Mouse (Mus musculus): ENCODE results near the gene Gm20662. TPM values are rescaled to one million over a fixed set of nuclear protein-coding genes. Genes with fewer than 3 reads are reported as not detected.

The Gm20662 gene
- total RNA-seq, 2 experiments from 2014 or later: 1.1 TPM; not detected in 1

DNA sequence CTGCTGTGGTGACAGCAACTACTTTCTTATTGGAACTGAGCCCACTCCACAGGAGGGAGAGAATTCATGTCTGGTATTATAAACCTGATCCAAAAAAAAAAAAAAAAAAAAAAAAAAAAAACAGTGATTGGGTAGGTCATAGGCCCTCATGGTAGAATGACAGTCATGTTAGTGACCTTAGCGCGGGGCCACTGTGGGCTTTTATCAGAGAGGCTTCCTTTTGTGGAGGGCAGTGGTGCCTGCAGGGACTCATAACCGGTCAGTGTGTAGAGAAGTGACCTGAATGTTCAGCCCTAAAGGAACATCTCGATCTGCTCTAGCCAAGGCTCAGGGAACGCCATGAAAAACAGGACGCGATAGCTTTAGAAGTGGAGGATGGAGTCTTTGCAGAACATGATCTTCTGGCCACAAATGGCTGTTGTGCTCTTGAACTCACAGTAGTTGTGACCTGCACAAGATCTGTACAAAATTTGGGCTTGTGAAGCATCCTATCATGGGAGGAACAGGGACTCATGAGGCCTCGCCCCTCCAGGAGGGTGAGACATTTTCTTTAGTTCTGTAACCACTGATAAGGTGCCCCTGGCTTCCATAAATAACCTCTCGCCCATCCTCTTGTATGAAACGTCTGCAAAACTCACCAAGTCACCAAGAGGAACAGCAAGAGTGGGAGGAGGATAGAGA lies 21.5 kb upstream of the Gm20662 start:
- no peak for DNase-seq (ENCODE audit: low spot score in 2 of 2)

DNA sequence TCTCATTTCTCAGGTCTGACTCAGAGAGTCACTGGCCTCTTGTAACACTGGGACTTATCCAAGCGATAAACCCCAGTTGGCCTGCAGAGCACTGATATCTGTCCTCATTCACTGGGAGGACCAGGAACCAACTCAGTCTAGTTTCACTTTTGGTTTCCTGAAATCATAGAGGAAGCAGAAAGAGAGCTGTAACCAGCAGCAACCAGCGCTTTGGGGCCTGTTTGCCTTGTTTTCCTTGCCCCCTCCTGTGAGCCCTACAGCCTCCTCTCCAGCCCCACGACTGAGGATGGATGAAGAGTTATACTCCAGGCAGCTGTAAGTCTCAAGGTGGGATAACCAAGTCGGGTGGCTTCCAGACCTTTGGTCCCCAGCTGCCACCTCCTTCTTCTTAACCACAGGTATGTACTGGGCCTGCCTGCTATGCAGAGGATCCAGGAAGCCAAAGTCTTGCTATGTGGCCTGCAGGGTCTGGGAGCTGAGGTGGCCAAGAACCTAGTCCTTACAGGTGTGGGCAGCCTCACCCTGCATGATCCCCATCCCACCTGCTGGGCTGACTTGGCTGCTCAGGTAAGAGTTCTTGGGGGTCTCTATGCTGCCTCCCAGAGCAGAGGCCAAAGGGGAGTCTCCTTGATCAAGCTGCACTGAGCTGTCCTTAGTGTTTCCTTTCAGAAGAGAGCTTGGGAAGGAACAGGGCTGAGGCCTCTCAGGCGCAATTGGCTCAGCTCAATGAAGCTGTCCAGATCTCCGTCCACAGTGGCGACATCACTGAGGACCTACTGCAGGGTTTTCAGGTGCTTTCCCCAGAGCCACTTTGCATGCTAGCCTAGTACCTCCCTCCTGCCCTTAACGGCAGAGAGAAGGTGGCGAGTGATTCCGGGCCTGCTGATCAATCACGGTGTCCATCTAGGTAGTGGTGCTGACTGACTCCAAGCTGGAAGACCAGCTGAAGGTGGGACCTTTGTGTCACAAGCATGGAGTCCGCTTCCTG lies 20.5 kb upstream of the Gm20662 start, which contains the start of gene Uba7:
Uba7 (plus strand) TSS at position 107 of the 988 bp plus-strand sequence.
- no peak for DNase-seq (ENCODE audit: low spot score in 2 of 2)

DNA sequence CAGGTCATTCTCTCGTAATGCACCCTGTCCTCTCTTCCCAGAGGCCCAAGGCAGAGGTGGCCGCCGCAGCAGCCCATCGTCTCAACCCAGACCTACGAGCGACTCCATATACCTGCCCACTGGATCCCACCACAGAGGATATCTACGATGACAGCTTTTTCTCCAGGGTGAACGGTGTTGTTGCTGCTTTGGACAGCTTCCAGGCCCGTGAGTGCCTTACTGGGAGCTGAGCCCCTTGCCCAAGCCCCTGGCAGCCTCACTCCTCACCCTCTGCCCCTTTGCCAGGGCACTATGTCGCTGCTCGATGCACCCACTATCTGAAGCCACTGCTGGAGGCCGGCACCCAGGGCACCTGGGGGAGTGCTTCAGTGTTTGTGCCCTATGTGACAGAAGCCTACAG lies 17.3 kb upstream of the Gm20662 start:
- no peak for DNase-seq (ENCODE audit: low spot score in 2 of 2)

DNA sequence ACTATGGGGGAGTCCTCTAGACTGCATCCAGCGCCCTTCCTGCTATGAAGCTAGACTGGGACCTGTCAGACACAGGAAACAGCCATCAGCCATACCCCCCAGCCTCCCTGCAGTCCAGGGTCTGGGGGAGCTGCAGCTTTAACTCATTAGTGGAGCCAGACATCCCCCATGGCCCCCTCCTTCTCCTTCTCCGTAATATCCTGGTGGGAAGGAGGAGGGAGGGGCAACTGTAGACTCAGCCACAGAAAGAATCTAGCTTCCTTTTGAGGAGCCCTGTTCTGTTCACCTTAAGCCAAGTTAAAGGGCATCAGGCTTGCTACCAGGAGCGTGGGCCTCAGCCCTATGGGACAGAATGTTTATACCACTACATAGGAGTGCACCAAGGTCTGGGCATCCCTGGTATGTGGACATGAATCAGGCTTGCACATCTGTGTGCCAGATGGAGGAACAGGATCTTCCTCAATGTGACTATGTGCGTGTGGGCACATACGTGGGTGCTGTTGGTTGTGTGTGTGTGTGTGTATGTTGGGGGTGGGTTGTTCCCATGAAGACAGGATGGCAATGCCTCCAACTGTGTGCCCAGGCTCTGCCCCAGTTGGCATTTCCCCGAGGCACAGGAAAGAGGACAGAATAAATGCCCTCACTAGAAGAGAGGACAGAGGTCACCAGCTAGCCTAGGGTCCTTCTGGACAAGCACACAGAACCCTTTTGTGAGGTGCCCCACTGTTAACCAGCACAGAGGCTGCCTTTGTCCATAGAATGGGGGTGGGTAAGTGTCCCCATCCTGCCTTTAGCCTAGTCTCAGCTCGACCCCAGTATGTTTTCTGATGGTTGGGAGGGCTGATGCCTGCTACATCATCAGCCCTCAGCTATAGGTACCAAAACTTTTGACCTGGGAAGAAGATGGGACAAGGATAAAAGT lies 14.2 kb upstream of the Gm20662 start:
- peak; percentile 24 to 43 for DNase-seq (ENCODE audit: low spot score in 2 of 2)

DNA sequence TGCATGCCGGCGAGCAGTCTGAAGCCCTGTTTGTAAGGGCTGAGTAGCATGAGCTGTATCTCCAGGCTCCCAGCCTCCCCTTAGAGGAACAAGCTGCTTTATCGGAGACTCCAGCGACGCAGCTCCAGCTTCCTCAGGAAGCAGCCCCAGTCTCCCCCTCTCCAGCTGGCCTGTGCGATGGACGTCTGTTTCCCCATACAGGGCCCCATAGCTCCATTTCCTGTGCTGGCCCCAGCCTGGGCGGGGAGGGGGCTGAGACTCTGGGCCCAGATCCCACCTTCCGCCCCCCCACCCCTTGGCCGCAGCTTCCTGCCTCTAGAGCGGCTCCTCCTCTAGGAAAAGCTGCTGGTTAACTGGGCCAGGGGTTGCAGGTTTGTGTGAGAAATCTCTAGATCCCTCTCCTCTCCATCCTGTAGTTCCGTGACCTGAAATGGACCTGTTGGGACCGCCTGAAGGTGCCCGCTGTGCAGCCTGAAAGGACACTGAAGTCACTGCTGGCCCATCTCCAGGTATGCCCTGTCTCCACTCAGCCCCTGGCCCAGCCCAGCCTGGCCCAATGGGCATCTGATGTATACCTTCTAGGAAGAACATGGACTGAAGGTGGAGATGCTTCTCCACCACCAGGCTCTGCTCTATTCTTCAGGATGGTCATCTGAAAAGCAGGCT lies 13.3 kb upstream of the Gm20662 start, which contains the start of gene Gm20661:
Gm20661 (plus strand) TSS at position 378 of the 666 bp plus-strand sequence.
- peak; percentile 52 to 61 for DNase-seq (ENCODE audit: low spot score in 2 of 2)

DNA sequence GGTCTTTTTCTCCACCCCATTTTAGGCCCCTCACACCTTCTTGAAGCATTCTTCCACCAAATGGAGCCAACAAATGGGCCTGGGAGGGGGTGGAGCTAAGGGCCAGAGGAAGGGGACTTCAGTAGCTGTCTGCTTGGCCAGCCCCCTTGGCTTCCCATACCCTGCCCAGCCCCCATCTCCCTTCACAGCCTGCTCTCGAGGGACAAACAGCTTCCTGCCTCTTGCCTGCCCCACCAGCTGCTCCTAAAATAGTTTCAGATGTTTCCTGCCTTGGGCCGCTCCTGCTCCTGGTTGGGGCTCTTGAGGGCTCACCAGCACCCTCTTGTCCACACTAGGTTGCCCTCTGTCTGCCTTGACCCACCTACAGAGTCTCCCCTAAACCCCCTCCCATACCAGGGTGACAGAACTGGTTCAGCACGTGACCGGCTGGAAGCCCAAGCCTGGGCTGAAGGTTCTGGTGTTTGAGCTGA lies 12.7 kb upstream of the Gm20662 start:
- peak; percentile 59 to 63 for DNase-seq (ENCODE audit: low spot score in 2 of 2)

DNA sequence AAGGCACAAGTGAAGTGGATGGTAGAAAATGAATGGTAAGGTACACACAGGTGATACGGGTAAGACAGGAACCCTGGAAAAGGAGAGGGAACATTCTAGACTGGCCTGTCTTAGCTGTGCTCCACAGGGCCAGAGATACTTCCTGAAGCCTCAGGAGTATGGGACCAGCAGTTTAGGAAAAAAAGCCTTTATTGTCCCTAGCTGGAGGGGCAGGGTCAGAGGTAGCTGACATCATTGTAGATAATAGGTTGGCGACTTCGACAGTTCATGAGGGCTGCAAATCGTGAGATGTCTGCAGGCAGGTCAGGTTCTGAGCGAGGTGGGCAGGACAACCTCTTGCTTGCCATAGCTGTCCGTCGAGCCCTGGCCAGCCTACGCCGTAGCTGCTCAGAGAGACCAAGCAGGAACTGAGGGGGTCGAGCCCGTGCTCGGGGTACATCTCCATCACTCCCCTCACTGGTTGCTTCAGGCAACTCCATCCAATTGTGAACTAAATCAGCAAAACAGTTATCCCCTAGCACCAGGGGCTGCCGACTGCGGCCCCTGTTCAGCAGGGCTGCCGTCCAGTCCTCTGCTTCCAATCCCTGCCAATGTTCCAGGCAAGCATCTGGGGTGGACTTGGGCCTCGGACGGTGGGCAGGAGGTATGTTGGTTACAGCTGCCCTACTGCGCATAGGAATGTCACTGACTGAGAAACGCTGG lies 11.9 kb upstream of the Gm20662 start:
- DNase-seq (ENCODE audit: low spot score in 2 of 2): no peak

DNA sequence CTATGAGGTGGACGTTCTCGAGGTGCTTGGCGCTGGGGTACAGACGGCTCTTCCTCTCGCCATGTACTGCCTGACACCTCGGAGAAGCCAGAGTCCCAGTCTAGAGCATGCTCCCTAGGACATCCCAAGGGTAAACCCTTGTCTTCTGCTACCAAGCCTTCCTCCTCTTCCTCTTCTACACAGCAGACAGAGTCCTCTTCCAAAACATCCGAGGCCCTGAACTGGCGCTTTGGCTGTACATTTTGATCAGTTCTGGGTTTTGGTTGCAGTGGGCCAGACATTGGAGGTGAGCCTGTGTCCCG lies 11.4 kb upstream of the Gm20662 start:
- peak in 1 of 2 experiments; percentile 20 for DNase-seq (ENCODE audit: low spot score in 2 of 2)

DNA sequence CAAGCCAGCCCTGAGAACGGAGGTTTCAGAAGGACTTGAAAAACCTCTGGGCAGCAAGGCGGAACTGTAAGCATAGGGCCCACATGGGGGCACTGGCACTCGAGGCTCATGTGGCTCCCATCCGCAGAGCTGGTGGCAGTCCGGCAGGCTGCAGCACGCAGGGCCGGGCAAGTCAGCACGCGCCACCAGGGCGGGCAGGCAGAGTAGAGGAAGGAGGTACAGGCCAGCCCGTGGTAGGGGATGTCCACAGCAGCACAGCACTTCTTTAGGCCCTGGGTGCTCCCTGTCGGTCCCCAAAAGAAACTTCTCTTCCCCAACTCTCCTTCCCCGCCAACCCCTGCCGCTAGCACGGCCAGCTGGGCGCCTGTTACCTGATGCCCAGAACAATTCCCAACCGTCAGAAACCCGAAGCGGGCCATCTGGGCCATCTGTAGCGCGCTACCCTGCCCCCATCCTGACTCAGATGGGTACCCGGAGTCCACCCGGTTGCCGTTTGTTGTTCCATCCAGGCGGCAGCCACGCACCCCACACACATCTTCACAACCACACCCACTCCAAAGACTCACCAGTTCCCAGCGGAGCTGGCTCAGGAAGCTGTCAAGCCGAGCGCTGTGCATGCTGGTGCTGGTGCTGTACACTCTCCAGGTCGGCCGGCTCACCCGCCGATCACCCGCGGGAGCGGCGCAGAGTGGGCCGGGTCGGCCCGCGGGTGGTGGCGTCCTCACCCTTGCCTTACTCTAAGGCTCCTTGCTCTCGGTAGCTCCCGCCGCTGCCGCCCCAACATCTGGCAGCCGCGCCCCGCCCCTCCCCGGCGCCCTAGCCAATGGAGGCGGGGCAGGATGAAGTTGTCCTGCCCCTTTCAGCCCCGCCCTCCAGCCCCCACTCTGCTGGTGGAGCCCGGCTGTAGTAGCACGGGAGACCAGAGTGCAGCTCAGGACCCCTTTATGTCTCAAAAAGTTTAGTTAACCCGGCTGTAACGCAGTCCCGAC lies 10.7 kb upstream of the Gm20662 start, which contains the start of gene Inka1:
Inka1 (minus strand) TSS at position 749 of the 989 bp plus-strand sequence.
- DNase-seq (ENCODE audit: low spot score in 2 of 2): peak; percentile 73 to 84

DNA sequence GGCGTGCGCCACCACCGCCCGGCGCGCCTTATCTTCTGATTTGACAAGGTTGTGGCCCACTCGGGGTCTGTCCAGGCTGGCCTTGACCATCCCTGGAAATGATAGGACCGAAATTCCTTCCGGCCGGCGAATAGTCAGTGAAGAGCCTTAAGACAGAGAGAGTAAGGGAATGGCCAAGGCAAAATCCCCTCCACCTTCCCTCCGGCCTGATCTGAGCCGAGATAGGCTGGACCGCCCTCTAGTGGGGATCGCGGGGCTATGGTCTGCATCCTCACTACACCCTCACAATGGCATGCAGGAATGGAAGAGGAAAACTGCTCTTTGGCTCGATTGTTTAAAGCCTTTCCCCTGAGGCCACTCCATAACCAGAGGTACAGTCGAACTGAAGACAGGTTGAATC lies 9.8 kb upstream of the Gm20662 start:
- peak; percentile 78 to 86 for DNase-seq (ENCODE audit: low spot score in 2 of 2)

DNA sequence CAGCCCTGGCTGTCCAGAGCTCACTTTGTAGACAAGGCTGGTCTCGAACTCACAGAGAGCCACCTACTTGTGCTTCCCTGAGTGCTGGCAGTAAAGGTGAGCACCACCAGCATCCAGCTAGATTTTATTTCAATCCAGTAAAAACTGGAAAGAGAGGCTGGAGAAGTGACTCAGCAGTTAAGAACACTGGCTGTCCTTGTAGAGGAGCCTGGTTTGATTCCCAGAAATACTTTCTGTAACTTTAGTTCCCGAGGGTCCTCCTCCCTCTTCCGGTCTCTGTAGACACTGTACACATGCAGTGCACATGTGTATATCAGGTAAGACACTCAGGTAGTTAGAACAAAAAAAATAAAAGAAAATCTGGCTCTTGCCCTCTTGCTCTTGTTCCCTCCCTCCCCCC lies 8.2 kb upstream of the Gm20662 start:
- no peak for DNase-seq (ENCODE audit: low spot score in 2 of 2)

DNA sequence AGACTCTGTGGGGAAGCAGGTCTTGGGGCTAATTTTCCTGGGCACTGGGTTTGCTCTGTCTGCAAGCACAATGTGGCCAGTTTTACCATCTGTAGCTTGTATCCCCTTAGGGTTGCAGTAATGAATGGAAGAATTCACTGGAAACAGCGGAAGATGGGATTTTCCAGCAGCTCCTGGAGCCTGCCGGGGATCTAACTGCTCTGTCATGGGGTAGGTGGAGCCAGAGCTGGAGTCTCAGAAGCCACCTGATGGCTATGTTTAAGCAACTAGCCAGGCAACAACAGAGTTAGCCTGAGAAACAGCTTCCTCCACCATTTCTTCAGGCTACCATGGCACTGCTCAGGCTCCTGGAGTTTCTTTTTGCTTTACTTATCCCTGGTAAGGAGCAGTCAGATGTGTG lies 4.0 kb upstream of the Gm20662 start, which contains the start of gene Cdhr4:
Cdhr4 (plus strand) TSS at position 301 of the 400 bp plus-strand sequence.
- no peak for DNase-seq (ENCODE audit: low spot score in 2 of 2)

DNA sequence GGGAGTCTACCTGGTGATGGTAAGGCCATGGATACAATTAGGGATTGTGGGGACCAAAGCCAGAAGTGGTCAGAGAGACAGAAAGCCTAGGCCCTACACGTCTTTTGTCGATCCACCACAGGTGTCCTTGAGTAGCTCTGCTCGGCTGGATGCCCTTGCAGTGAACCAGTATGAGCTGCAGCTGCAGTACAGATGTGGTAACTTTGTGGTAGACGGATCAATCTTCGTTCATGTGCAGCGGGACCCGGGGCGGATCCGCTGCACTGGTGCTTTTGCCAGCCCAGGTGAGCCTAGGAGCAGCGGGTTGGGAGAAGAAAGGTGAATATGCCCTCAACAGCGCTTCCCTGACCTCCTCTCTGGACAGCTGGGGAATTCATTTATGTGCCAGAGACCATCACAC lies 3.1 kb upstream of the Gm20662 start:
- DNase-seq (ENCODE audit: low spot score in 2 of 2): no peak

DNA sequence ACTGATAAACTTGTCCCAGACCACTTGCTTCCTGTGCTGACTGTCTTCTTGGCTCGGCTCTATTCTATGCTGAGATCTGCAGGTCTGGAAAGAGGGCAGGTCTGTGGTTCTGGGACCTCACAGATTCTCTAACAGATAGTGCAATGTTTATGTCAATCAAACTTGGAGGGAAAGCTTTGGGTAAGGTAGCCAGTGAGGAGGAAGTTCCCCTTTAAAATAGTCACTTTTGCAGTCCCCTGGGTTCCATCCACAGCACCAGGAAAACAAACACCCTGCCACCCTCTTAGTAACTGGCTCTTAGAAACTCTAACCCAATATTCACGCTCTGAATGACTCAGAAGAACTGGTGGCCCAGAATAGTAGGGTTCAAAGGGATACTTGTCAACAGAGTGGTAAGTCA lies 1.7 kb upstream of the Gm20662 start:
- DNase-seq (ENCODE audit: low spot score in 2 of 2): no peak

DNA sequence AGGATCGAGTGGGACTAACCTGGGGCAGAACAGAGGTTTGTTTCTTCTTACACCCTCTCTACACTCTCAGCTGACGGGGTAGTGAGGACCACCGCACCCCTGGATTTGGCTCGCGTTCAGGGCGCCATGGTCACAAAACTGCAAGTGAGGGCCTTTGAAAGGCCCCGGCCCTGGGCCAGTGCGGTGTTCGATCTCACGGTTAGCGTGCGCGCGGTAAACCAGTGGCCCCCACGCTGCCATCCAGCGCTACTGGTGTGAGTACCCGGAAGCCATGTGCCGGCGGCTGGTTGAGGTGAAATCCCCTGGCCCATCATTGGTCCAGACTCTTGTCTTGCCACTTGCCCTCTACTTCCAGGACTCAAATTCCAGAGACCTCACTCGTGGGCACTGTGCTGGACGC lies 636 bp upstream of the Gm20662 start:
- no peak for DNase-seq (ENCODE audit: low spot score in 2 of 2)

DNA sequence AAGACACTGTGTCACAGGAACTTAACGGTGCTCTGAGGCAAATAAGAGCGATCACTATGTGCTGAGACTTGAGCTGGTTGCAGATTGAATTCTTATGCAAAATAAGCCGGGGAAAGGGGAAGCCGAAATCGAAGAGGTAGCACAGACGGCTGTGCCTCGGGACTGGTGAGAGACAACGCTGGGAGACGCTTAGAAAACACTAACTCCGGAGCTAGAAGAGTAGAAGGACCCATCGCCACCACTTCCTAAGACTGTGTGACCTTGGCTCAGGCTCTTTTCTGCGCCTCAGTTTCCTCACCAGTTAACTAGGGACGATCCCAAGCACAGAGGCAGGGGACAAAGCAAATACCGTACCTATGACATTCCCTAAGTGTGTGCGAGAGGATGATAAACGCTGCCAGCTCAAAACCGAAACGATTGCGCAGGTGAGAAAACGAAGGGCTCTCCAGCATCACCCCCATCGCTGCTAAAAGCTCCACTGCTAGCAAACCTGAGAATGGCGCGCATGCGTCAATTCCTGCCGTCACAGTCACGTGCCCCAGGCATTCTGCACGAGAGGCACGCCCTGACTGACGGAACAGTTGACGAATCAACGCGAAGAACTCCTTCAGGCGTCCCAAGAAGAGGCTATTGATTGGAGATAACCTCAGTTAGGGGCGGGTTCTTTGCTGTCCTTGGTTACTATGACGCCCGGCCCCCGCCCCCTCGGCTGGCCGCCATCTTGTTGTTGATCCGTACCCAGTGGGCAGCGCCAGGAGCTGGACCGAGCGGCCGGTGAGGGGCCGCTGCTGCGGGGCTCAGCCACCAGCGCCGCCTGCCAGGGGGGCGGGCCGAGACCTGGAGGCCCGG lies 6.0 kb downstream of the Gm20662 start, which contains the start of gene Ip6k1:
Ip6k1 (plus strand) TSS at position 580 of the 849 bp plus-strand sequence.
- DNase-seq (ENCODE audit: low spot score in 2 of 2): peak; percentile 100

DNA sequence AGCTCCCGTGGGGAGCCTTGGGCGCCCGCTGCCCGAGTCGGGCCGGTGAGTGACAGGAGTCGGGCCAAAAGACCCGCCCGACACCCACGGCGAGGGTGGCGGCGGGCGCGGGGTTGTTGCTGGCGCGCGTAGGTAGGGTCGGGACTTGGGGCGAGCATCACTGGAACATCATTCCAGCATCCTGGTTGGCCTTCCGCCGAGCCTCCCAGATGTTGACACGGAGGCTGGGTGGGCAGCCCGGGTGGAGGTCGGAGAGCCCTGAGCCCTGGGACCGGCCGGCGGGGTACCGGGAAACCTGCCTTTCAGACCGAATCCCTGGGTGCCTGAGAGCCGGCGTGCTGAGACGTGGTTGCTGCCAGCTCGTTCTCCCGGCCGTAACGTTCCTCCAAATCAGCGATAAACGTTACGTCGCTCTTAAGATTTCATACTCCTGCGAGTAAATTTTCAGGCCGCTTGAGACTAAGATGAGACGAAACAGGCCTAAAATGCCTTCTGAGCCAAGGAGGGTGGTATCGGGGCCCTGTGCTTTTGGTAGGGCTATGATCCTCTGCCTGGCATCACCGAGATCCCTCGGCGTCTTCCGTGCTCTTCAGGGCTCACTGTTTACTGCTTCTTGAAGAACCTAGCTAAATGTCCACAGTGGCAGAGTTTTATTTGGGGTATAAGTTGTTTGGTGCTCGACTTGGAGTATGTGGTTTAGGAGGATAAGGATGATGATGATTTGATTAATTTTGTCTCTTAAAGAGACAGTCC lies 6.8 kb downstream of the Gm20662 start:
- DNase-seq (ENCODE audit: low spot score in 2 of 2): no peak

Data from layer of hippocampus, postnatal 10 days (tissue).